Mouse (Mus musculus) liver, adult 2 months (tissue): ENCODE results near the gene Dennd2a. TPM values are rescaled to one million over a fixed set of nuclear protein-coding genes. Genes with fewer than 3 reads are reported as not detected.

Source experiments
- DNase-seq: peaks from one replicate; pipeline ENCODE4 v3.0.0-alpha.2; 2011; ENCODE audit warnings: low read depth, low spot score; ENCODE audit errors: extremely low read depth
- H3K27ac ChIP-seq: fragments of 200-500 bp; replicated peaks from 2 replicates; pipeline ENCODE4 v1.5.1; 2012; ENCODE audit warnings: low read depth, mild to moderate bottlenecking, control low read depth, inconsistent platforms, low read length; ENCODE audit not compliant: insufficient read depth
- H3K27me3 ChIP-seq: fragments of 200-500 bp; 2 replicates; pipeline ENCODE4 v1.6.1; 2012; ENCODE audit warnings: mild to moderate bottlenecking, moderate library complexity, low read length, inconsistent platforms; ENCODE audit not compliant: control insufficient read depth, insufficient read depth
- H3K36me3 ChIP-seq: fragments of 200-500 bp; 2 replicates; pipeline ENCODE4 v1.6.1; 2012; ENCODE audit warnings: low read length, inconsistent platforms; ENCODE audit not compliant: control insufficient read depth, insufficient read depth
- H3K4me1 ChIP-seq: fragments of 200-500 bp; 2 replicates; pipeline ENCODE4 v1.6.1; 2011; ENCODE audit warnings: low read length; ENCODE audit not compliant: control insufficient read depth, insufficient read depth
- H3K4me3 ChIP-seq: fragments of 200-500 bp; 2 replicates; pipeline ENCODE4 v1.5.1; 2011; ENCODE audit warnings: low read depth, mild to moderate bottlenecking, control low read depth, low read length, moderate library complexity; ENCODE audit not compliant: insufficient read depth
- H3K79me2 ChIP-seq: fragments of 200-500 bp; 2 replicates; pipeline ENCODE4 v1.6.1; 2012; ENCODE audit warnings: inconsistent platforms, mild to moderate bottlenecking, low read length, moderate library complexity; ENCODE audit not compliant: control insufficient read depth, insufficient read depth
- H3K9ac ChIP-seq: fragments of 200-500 bp; 2 replicates; pipeline ENCODE4 v1.6.1; 2012; ENCODE audit warnings: low read depth, mild to moderate bottlenecking, control low read depth, inconsistent platforms, low read length
- CTCF ChIP-seq: fragments of 200-500 bp; IDR thresholded peaks from 2 replicates; pipeline ENCODE4 v1.5.1; 2011; ENCODE audit warnings: low read depth, low read length, control low read depth
- POLR2A ChIP-seq: fragments of 200-500 bp; IDR thresholded peaks from 2 replicates; pipeline ENCODE4 v1.6.1; 2011; ENCODE audit warnings: low read length, control low read depth; ENCODE audit not compliant: insufficient read depth; ENCODE audit errors: extremely low read depth
- WGBS: fragments of 180-500 bp; shearing (Covaris S2); methylation state at CpG from one replicate; pipeline ENCODE4 v1.1.7; 2018; 5-methylcytosine and 5-hydroxymethylcytosine counted together
- polyA plus RNA-seq: library from polyadenylated mRNA; depleted of rRNA; stranded (reverse); fragments of >200 nt; gene quantifications from 2 replicates; pipeline ENCODE4 v1.2.3, GENCODE M21; 2012
- total RNA-seq: library from RNA; depleted of rRNA; stranded (reverse); fragments of >200 nt; gene quantifications from 2 replicates; pipeline ENCODE4 v1.2.3, GENCODE M21; 2014

Dennd2a gene
- total and polyA plus RNA-seq, 2 experiments, result 1.3 to 2.0 TPM

- 59% methylated on average over 2 of the region's 2 CpGs for whole genome bisulfite sequencing
- peaks cover 7% of the 10 kb centered on the region; the same call in 1 of the 2 replicates for H3K4me1 ChIP-seq
- no peak overlapping the region for H3K9ac ChIP-seq
- TF ChIP-seq POLR2A, result no peak
- H3K79me2 ChIP-seq, result no peaks in the 10 kb centered on the region
- DNase-seq, result no peak
- no peaks in the 10 kb centered on the region for H3K36me3 ChIP-seq
- H3K27me3 ChIP-seq, result no peaks in the 10 kb centered on the region
- H3K4me3 ChIP-seq, result no peak overlapping the region
- H3K27ac ChIP-seq, result no peak overlapping the region
Observed at GRCm38 (mm10) chr6:39540563-39540962, 17.1 kb downstream of the Dennd2a start.

- H3K9ac ChIP-seq, result no peak overlapping the region
- TF ChIP-seq POLR2A, result no peak
- no peak for TF ChIP-seq CTCF
- DNase-seq, result peak; percentile 39
- WGBS, result 68% methylated on average over 7 of the region's 7 CpGs
- H3K27me3 ChIP-seq, result no peaks in the 10 kb centered on the region
- H3K4me3 ChIP-seq, result no peak overlapping the region
- peaks cover 7% of the 10 kb centered on the region; the same call in 1 of the 2 replicates for H3K4me1 ChIP-seq
- H3K79me2 ChIP-seq, result no peaks in the 10 kb centered on the region
- H3K27ac ChIP-seq, result peak overlapping the region; percentile 25
- H3K36me3 ChIP-seq, result no peaks in the 10 kb centered on the region
Observed at GRCm38 (mm10) chr6:39539679-39540155, 17.9 kb downstream of the Dennd2a start.

GRCm38 (mm10) chr6:39538227-39538626 is 19.4 kb downstream of the Dennd2a start:
- WGBS, result 69% methylated on average over 8 of the region's 8 CpGs
- DNase-seq, result no peak
- Histone ChIP-seq H3K27me3 (no peaks in the 10 kb centered on the region), H3K4me3 (no peak overlapping the region), H3K36me3 (no peaks in the 10 kb centered on the region), H3K27ac (no peak overlapping the region), H3K79me2 (no peaks in the 10 kb centered on the region), H3K4me1 (peaks cover 7% of the 10 kb centered on the region; the same call in 1 of the 2 replicates), H3K9ac (no peak overlapping the region)
- TF ChIP-seq POLR2A, result no peak
- no peak for TF ChIP-seq CTCF

GRCm38 (mm10) chr6:39537276-39537675 is 20.4 kb downstream of the Dennd2a start:
- WGBS, result 91% methylated on average over 5 of the region's 5 CpGs
- Histone ChIP-seq H3K79me2 (no peaks in the 10 kb centered on the region), H3K27me3 (no peaks in the 10 kb centered on the region), H3K4me3 (no peak overlapping the region), H3K36me3 (no peaks in the 10 kb centered on the region), H3K4me1 (no peaks in the 10 kb centered on the region), H3K27ac (no peak overlapping the region), H3K9ac (no peak overlapping the region)
- TF ChIP-seq CTCF (no peak), POLR2A (no peak)
- DNase-seq, result no peak

GRCm38 (mm10) chr6:39536621-39537020 is 21.0 kb downstream of the Dennd2a start:
- no peak for TF ChIP-seq CTCF
- TF ChIP-seq POLR2A, result no peak

GRCm38 (mm10) chr6:39534944-39535343 is 22.7 kb downstream of the Dennd2a start:
- TF ChIP-seq CTCF (no peak), POLR2A (no peak)
- H3K27me3 ChIP-seq, result no peaks in the 10 kb centered on the region
- DNase-seq, result no peak
- no peak overlapping the region for H3K27ac ChIP-seq
- H3K36me3 ChIP-seq, result no peaks in the 10 kb centered on the region
- H3K9ac ChIP-seq, result no peak overlapping the region
- H3K4me1 ChIP-seq, result no peaks in the 10 kb centered on the region
- no peaks in the 10 kb centered on the region for H3K79me2 ChIP-seq
- no peak overlapping the region for H3K4me3 ChIP-seq

More at GRCm38 (mm10) chr6:39536621-39537020, 21.0 kb downstream of the Dennd2a start:
- Histone ChIP-seq H3K27me3 (no peaks in the 10 kb centered on the region), H3K36me3 (no peaks in the 10 kb centered on the region), H3K4me1 (no peaks in the 10 kb centered on the region), H3K9ac (no peak overlapping the region), H3K27ac (no peak overlapping the region), H3K4me3 (no peak overlapping the region), H3K79me2 (no peaks in the 10 kb centered on the region)
- no peak for DNase-seq
- 58% methylated on average over 1 of the region's 1 CpGs for WGBS
